Mouse (Mus musculus): ENCODE results near the gene Atrx. TPM values are rescaled to one million over a fixed set of nuclear protein-coding genes. Genes with fewer than 3 reads are reported as not detected.

Atrx gene
- total RNA-seq, 2 experiments from 2014 or later = 38.7 to 42.4 TPM

DNA sequence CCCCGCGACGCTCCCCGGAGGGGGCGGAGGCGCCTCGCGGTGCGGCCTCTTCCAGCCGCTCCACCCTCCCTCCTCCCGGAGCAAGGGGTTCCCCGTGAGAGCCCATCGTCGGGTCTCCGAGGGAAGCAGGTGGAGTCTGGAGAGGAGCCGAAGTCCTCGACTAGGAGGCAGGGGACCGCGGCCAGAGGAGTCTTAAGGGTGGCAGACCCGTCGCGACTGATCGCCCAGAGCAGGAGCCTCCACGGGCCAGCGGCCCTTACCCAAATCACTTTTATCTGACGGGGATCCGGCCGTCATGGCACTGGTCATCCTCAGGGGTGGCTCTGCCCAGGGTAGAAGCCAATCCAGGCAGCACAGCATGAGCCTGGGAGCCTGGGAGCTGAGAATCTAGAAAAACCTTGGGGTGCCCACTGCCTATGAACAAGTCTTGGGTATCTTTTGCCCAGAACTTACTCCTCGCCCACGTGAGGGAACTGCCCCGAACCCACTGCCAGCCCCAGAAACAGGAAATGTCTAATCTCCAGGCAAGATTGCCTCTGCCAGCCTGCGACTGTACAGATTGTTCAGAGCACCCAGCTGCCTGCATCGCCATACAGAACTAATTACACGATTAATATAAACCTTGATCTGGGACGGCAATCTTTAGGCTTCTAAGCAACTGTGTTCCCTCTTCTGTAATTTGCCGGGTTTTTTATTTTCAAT is 164.0 kb downstream of the Atrx start:
- peak overlapping the region; percentile 64 for H3K27ac ChIP-seq
- peak overlapping the region; percentile 72 for H3K4me3 ChIP-seq
- DNase-seq = peak; percentile 23
- intact Hi-C loops (cut with DNase I) = no loop called here
- TF ChIP-seq CTCF (IDR thresholded peaks at IDR 0.05) = no peak

DNA sequence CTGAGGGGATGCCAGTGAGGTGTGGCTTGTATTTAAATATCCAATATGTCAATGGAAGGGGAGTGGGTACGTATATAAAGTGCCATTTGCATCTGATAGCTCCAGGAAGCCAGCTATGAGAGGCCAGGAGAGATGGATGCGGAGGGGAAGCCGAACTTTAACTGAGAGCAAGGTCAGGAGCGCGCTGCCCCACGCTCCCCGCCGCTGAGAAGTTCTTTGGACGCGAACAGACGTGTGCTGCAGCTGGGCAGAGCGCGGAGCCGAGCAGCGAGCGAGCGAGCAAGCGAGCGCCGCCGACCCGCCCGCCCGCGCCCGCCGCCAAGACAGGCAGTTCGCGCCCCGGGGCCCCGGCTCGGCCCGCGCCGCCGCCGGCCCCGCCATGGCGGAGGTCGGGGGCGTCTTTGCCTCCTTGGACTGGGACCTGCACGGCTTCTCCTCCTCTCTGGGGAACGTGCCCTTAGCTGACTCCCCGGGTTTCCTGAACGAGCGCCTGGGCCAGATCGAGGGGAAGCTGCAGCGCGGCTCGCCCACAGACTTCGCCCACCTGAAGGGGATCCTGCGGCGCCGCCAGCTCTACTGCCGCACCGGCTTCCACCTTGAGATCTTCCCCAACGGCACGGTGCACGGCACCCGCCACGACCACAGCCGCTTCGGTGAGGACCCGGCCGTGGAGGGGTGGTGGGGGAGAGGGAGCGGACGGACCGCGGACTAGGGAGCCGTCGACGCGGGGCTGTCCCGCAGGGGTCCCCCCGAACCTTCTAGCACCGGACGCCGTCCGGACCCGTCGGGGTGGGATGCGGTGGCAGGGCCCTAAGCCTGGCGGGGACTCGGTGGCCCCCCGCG is 164.8 kb downstream of the Atrx start, which contains the start of gene Fgf16:
TSS of gene Fgf16 (plus strand) at position 118 of the 843 bp plus-strand sequence.
- intact Hi-C loops (cut with DNase I) = no loop called here
- Histone ChIP-seq H3K27ac (peak within 1 kb of the TSS; percentile 64), H3K4me3 (peak within 1 kb of the TSS; percentile 72)
- no peak for TF ChIP-seq CTCF (IDR thresholded peaks at IDR 0.05)
- peak; percentile 19 for DNase-seq

DNA sequence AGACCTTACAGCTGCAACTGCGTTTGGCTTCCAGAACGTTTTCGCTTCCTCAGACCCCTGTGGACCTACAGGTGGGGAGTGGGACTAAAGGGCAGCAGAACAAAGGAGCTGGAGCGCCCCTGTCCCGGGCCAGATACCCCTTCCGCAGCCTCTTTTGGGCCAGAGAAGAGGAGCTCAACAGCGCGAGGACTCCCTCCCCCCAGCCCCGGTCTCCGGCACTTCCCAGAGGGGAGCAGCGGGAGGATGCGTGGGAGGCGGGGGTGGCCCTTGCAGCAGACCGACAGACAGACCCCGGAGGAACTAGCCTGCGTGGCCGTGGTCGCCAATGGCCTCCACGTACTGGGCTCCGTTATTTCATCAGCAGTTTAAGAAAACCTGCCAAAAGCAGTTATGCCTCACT is 165.6 kb downstream of the Atrx start:
- H3K27ac ChIP-seq = peak overlapping the region; percentile 38
- intact Hi-C loops (cut with DNase I) = no loop called here
- peak; percentile 26 for DNase-seq
- peak overlapping the region; percentile 72 for H3K4me3 ChIP-seq
- no peak for TF ChIP-seq CTCF (IDR thresholded peaks at IDR 0.05)

GRCm38 (mm10) chrX:105762847-105763527 is 166.2 kb downstream of the Atrx start:
- intact Hi-C loops (cut with DNase I) = no loop called here
- TF ChIP-seq CTCF (IDR thresholded peaks at IDR 0.05) = peak; percentile 29; the same call in 1 of the 2 replicates
- DNase-seq = peak; percentile 33
- Histone ChIP-seq H3K4me3 (peak overlapping the region; percentile 72), H3K27ac (peak overlapping the region; percentile 38; the same call in 1 of the 2 replicates)

Other genes starting within 250 kb of the Atrx start
- under 1 TPM; 0.33 to 0.75 TPM for gene Fgf16, start 165.1 kb downstream of the Atrx start, total RNA-seq (2021)
- 10 to 100 TPM; 29.4 to 33.3 TPM for gene Magt1, start 82.5 kb upstream of the Atrx start, total RNA-seq (2021)
- gene Cox7b, start 86.3 kb upstream of the Atrx start, total RNA-seq (2021) = 1,000 to 10,000 TPM in 1 of 2 experiments, 100 to 1,000 TPM in 1; 806 to 1,137 TPM
- gene Atp7a, start 97.9 kb upstream of the Atrx start, total RNA-seq (2021) = 1 to 10 TPM; 8.1 to 8.7 TPM
- under 1 TPM; 0.11 to 0.15 TPM for gene Tlr13, start 213.8 kb upstream of the Atrx start, total RNA-seq (2021)